Mouse (Mus musculus) gastrocnemius, adult 2 months (tissue): Measurements from ENCODE around the gene Psma7. TPM values are rescaled to one million over a fixed set of nuclear protein-coding genes. Genes with fewer than 3 reads are reported as not detected.

Source experiments
- DNase-seq: peaks from one replicate; pipeline ENCODE4 v3.0.0; 2022
- H3K27ac ChIP-seq: fragments of 200-600 bp; 2 replicates; pipeline ENCODE4 v1.8.1; 2022; ENCODE audit warnings: mild to moderate bottlenecking
- H3K4me3 ChIP-seq: fragments of 200-600 bp; 2 replicates; pipeline ENCODE4 v1.8.1; 2022; ENCODE audit warnings: mild to moderate bottlenecking, moderate library complexity
- CTCF ChIP-seq: fragments of 200-600 bp; IDR thresholded peaks from 2 replicates; pipeline ENCODE4 v1.8.1; 2022; ENCODE audit warnings: antibody characterized with exemption, mild to moderate bottlenecking, moderate library complexity
- intact Hi-C: fragments of 180-260 bp; cut with DNase I; formaldehyde crosslinking; loops from one replicate; pipeline ENCODE4 v1.15.1; 2025
- long read RNA-seq, 2 experiments: library from polyadenylated mRNA; stranded (forward); transcript quantifications; one replicate each; pipeline ENCODE4 v2.0.0; 2021
- total RNA-seq, 2 experiments: library from RNA; stranded (reverse); gene quantifications; 2 replicates each; pipeline ENCODE4 v1.2.3; 2021

The Psma7 gene
- 100 to 1,000 TPM; 135 to 160 TPM for total RNA-seq
- long read RNA-seq, experiment 1, transcript Psma7-201 (7 exons, 914 nt): major isoform, 149 of 267 reads
- long read RNA-seq, experiment 1, partial matches to known transcripts: 111 of 267 reads
- long read RNA-seq, experiment 1, other reads (novel, unspliced or antisense): 6 of 267 reads
- long read RNA-seq, experiment 2, transcript Psma7-201 (7 exons, 914 nt): major isoform, 181 of 353 reads
- long read RNA-seq, experiment 2, partial matches to known transcripts: 166 of 353 reads
- long read RNA-seq, experiment 2, other reads (novel, unspliced or antisense): 5 of 353 reads

DNA sequence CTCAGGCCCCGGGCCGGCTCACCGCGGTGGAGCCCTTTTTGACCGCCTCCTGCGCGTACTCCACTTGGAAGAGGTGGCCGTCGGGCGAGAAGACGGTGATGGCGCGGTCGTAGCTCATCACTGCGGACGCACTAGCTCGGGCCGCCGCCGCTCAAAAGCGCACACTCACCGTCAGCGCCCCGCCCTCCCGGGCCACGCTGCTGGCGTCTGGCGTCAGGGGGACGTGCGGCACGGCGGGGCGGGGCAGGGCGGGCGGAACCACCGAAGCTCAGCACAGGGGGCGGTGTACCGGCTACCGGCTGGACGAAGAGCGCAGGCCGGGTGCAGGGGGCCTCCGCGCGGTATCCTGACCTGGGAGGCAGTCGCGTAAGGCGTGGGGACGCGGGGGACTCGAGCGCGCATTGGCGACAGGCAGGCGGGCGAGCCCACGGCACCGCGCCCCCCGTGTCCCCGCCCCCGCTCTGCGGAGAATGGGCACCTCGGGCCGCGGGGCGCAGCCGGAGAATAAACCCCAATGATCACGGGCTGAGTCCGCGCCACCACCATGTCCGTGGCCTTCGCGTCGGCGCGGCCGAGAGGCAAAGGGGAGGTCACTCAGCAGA lies at the start of gene Psma7, which contains the start of gene Ss18l1:
Gene Psma7 (minus strand): TSS at position 178 of the 602 bp plus-strand sequence.
Gene Ss18l1 (plus strand): TSS at position 254 of the 602 bp plus-strand sequence.
- intact Hi-C loops: loop anchor here (5.0 kb wide), 1 partner anchor 65 kb away; the partner anchor contains the start of gene Taf4
- peak; percentile 95 for DNase-seq
- TF ChIP-seq CTCF: peak; percentile 42

DNA sequence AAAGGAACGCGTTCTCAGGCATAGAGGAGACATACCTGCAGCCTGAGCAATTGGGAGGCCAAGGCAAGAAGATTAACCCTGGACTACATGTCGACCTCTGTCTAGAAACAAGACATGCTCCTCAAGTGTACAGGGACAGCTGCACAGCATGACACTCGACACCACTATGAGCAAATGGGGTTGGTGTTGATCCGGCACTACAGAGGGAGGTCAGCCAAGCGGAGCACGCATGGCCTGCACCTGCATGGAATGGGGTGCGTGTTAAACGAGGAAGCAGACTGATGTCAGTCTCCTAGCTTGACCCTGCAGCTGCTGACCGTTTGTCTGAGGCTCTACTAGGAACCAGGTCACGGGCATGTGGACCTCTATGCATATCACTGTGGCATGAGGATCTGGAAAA lies 48.1 kb upstream of the Psma7 start:
- TF ChIP-seq CTCF: no peak
- peak; percentile 50 for DNase-seq
- H3K4me3 ChIP-seq: no peak overlapping the region
- no peak overlapping the region for H3K27ac ChIP-seq
- intact Hi-C loops: no loop called here

More for the DNA sequence above, at the start of gene Psma7, which contains the start of gene Ss18l1:
- H3K27ac ChIP-seq: peak within 1 kb of the TSS; percentile 98
- peak within 1 kb of the TSS; percentile 93 for H3K4me3 ChIP-seq

DNA sequence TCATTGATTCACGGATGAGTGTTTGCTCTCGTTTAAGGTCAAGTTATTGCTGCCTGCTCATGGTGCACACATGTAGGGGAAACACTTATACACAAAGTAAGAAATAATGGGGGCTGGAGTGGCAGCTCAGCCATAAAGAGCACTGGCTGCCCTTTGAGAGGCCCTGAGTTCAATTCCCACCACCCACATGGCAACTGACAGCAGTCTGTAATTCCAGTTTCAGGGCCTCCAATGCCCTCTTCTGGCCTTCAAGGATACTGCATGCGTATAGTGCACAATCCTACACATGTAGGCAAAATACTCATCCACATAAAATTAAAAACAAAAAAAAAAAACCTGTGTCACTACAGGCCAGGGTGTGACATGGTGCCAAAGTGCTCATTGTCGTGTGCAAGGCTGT lies 45.2 kb upstream of the Psma7 start:
- no peak for DNase-seq
- intact Hi-C loops: no loop called here
- Histone ChIP-seq H3K4me3 (no peak overlapping the region), H3K27ac (no peak overlapping the region)
- TF ChIP-seq CTCF: peak; percentile 34; the same call in 1 of the 2 replicates

DNA sequence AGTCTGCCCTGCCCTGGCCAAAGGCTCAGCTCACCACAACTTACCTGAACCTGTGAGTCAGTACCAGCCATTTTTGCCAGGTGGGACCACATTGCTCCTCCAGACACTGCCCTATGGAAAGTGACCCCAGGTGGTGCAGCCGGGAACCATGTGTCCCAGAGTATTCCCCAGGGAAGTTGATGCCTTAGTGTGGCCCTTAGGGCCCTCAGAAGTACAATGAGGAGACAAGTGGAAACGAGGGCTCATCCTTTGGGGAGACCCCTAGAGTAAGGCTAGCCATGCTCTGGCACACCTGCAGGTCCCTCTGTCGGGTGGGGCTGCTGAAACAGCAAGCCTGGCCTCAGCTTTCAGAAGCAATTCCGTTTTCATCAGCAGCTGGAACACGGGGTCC lies 44.4 kb upstream of the Psma7 start:
- DNase-seq: no peak
- no peak overlapping the region for H3K4me3 ChIP-seq
- intact Hi-C loops: no loop called here
- TF ChIP-seq CTCF: no peak
- no peak overlapping the region for H3K27ac ChIP-seq

DNA sequence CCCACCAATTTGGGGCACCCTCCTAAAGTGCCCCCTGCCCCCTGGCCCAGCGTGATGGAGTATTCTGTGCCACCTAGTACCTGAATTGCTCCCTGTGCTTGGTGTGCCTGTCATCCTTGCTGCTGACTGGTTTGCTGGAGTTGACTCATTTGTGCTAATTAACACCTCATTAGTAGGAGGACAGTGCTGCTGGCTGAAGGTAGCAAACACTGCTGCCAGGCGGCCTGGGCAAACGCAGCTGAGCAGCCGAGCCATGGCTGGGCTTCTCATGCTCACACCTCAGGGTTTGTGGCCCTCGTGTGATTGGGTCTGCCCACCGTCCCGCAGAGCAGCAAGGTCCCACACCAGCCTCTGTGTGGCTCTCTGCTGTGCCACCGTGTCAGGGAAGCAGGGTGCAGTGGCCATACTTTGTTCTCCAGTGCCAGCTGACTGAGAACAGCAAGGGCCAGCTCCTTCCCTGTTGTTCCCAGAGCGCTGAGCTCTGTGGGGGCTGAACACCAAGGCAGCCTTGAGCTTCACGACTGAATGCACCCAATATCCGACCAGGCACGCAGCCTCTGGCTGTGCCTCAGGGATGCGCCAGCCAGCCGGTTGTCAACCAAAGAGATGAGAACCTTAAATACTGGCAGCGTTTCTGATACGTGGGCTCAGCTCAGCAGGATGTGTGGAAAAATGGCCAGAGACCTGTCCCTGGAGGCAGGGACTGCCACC lies 43.8 kb upstream of the Psma7 start:
- TF ChIP-seq CTCF: no peak
- no peak for DNase-seq
- H3K4me3 ChIP-seq: no peak overlapping the region
- intact Hi-C loops: no loop called here
- H3K27ac ChIP-seq: no peak overlapping the region

DNA sequence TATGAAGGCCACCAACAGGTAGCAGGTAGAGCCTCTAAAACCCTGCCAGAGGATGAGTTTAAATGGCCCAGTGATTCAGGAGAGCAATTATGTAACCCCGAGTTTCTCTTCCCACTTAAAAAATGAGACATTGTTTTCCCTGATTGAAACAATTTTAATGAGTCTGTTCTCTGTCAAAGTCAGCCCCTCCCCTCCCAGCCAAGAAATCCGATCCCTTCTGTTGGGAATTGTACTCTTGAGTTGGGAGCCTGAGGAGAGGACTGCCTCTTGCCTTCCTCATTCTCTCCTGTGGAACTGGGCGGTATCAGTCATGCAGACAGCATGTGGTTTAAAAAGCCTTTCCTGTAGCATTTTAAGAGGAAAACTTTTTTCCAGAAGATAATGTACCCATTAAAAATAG lies 42.3 kb upstream of the Psma7 start:
- Histone ChIP-seq H3K27ac (no peak overlapping the region), H3K4me3 (no peak overlapping the region)
- no peak for DNase-seq
- intact Hi-C loops: no loop called here
- TF ChIP-seq CTCF: no peak

DNA sequence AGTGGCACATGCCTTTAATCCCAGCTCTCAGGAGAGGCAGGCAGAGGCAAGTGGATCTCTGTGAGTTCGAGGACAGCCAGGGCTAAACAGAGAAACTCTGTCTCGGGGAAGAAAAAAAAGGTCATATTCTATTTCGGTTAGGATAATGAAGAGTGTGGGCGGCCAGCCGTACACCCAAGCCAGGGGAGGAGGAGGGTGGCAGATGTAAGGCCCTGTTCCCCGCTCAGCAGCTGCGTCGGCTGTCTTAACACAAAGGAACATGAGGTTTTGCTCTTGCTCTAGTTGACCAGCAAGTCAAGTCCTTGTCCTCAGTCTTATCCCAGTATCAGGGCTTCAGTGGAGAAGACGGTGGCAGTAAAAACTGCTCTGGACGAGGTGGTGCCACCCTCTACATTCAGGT lies 40.8 kb upstream of the Psma7 start:
- no peak overlapping the region for H3K4me3 ChIP-seq
- intact Hi-C loops: no loop called here
- H3K27ac ChIP-seq: no peak overlapping the region
- no peak for TF ChIP-seq CTCF
- no peak for DNase-seq

DNA sequence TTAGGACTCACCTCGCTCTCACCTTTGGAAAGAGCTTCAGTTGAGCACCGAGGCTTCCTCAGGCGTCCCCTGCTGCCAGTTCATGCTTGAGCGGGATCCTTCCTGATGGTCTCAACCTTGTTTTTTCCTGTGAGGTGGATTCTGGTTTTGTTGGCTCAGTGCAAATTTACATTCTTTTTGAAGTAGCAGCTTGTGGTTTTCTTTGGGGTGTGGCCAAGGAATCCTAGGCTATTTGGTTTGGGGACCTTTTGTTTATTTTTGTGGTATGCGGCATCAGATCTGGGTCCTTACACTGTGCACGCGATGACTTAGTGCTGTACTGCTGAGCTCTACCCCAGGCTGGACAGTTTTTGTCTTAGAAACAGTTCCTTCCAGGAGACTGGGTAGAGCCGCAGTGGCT lies 38.4 kb upstream of the Psma7 start:
- DNase-seq: no peak
- no peak for TF ChIP-seq CTCF
- Histone ChIP-seq H3K4me3 (no peak overlapping the region), H3K27ac (no peak overlapping the region)
- intact Hi-C loops: no loop called here

DNA sequence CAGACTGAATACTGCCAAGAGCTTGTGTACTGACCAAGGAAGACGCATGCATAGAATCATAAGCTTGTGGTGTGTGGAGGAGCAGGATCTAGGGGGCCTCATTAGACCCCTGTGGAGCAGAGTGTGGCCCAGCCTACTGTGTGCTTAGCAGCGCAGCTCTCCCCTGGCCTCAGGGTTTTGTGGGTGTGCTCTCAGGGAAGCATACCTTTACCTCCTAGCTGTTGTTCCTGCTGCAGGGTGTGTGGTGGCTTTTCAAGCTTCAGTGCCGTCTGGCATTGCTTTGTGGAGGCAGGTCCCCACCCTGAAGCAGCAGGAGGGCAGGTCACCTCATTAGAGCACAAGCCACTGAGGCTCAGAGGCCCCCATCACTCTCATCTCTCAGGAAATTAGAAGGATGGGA lies 35.4 kb upstream of the Psma7 start:
- DNase-seq: no peak
- H3K27ac ChIP-seq: no peak overlapping the region
- intact Hi-C loops: no loop called here
- H3K4me3 ChIP-seq: no peak overlapping the region
- TF ChIP-seq CTCF: no peak

DNA sequence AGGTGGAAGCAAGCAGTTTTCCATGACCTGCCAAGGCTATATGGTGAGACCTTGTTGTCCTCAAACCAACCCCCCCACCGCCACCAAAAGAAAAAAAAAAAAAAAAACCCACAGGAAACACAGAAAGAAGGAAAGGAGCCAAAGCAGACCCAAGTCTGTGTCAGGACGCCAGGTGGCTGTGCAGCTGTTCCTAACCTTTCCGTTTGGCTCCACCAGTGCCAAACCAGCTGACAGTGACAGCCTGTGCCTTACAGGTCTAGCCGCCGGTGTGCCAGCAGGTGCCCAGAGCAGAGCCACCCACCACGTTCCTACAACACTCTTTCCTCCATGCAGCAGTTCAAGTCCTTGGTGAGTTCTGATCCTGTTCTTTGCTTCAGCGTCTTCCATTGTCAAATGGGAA lies 30.7 kb upstream of the Psma7 start:
- TF ChIP-seq CTCF: no peak
- Histone ChIP-seq H3K4me3 (no peak overlapping the region), H3K27ac (no peak overlapping the region)
- intact Hi-C loops: loop anchor here (5.0 kb wide), 1 partner anchor 39 kb away; no protein-coding TSS in a partner anchor
- no peak for DNase-seq

DNA sequence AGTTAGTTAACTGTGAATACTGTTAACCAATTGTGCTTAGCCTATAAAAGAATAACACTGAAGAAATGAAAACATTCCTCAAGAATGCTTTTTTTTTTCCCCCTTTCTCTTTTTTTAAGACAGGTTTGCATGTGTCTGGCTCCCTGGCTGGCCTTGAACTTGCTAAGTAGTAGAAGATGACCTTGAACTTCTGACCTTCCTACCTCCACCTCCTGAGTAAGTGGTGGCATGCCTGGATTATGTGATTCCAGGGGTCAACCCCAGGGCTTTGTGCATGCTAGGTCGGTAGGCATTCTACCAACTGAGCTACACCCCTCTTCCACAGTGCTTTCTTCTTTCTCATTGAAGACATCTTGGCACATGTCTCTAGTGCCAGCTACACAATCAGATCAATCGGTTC lies 29.4 kb upstream of the Psma7 start:
- Histone ChIP-seq H3K4me3 (no peak overlapping the region), H3K27ac (no peak overlapping the region)
- intact Hi-C loops: loop anchor here (5.0 kb wide), 1 partner anchor 41 kb away; no protein-coding TSS in a partner anchor
- DNase-seq: no peak
- TF ChIP-seq CTCF: no peak

DNA sequence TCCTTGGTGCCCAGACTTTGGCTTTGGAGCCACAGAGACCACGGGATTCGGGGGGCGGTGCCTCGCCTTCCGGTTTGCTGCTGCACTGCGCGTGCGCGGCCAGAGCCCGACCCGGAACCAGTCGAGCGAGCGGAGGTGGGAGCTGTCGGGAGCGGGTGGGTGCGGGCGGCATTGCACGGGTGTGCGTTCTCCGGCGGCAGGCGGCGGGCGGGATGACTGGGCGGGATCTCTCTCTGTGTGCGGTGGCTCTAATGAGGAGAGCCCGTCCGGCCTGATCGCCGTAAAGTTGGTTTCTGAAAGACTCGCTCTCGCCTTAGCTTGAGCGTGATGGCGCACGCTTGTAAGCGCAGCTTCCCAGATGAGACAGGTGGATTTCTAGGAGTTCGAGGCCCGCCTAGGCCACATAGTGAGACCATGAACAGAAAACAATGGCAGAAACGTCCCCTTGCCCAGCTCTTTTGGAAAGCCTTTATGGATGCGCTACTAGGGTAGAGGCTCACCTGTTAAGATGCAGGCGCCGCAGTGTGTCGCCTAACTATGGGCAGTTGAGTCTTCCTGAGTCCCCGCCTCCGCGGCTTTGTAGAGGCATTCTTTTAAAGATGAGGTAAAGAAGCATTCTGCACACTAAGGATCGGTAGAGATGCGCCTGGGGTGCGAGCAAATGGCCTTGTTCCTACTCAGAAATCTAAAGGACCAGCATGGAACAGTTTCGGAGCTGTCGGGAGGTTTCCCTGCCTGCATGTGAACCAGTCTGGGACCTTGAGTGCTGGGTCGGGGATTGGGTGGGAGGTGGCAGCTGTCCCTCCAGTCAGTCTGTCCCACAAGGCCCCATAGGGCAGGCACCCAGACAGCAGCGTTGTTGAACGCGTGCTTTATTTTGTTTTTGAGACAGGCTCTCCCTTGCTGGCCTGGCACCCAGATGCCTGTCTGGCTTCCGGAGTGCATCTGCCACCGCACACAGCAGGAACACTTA lies 28.5 kb upstream of the Psma7 start, which contains the start of gene Mtg2:
Gene Mtg2 (plus strand): TSS at position 108 of the 973 bp plus-strand sequence.
- peak within 1 kb of the TSS; percentile 97 for H3K27ac ChIP-seq
- H3K4me3 ChIP-seq: peak within 1 kb of the TSS; percentile 92
- intact Hi-C loops: loop anchor here (1.0 to 5.0 kb wide), 2 partner anchors 42 to 99 kb away; no protein-coding TSS in a partner anchor
- TF ChIP-seq CTCF: peak; percentile 17; the same call in 1 of the 2 replicates
- peak; percentile 97 for DNase-seq
